Comparison of ENCODE assay signal across 8 mouse cellular contexts in genomic region chr9:56636214-56636613, GRCm38 (mm10).
DNase-seq lines count a peak whose midpoint lies in the region; ATAC-seq lines count a peak whose summit lies in the region.

No protein-coding gene starts in this region.

- H3K4me1 ChIP-seq in intestine, embryonic 15.5 days (replicated peaks) = peaks cover 17% of the 10 kb centered on the region
- H3K4me1 ChIP-seq in midbrain, embryonic 10.5 days = peaks cover 42% of the 10 kb centered on the region

- 1% methylated on average over 10 of the region's 10 CpGs for WGBS in intestine, embryonic 15.5 days
- WGBS in midbrain, embryonic 10.5 days = under 1% methylated on average over 10 of the region's 10 CpGs

- H3K36me3 ChIP-seq in intestine, embryonic 15.5 days = no peaks in the 10 kb centered on the region
- no peaks in the 10 kb centered on the region for H3K36me3 ChIP-seq in midbrain, embryonic 10.5 days

- H3K4me3 ChIP-seq in intestine, embryonic 15.5 days (replicated peaks) = peak overlapping the region; percentile 57
- peak overlapping the region; percentile 78 for H3K4me3 ChIP-seq in midbrain, embryonic 10.5 days

- peak; percentile 70 for ATAC-seq in intestine, embryonic 15.5 days

- peaks cover 48% of the 10 kb centered on the region for H3K27me3 ChIP-seq in intestine, embryonic 15.5 days (replicated peaks)
- peaks cover 83% of the 10 kb centered on the region for H3K27me3 ChIP-seq in midbrain, embryonic 10.5 days (ENCODE audit: low read depth, poor library complexity, severe bottlenecking)

- H3K9ac ChIP-seq in intestine, embryonic 15.5 days = no peak overlapping the region

- peak overlapping the region; percentile 98 for H3K4me2 ChIP-seq in intestine, embryonic 15.5 days (replicated peaks)

- intact Hi-C loops in left cerebral cortex, postnatal 14 days (cut with DNase I) = loop anchor here (1.0 to 5.0 kb wide), 3 partner anchors 51 to 162 kb away; no protein-coding TSS in a partner anchor

- peak; percentile 84 to 87 for DNase-seq in adrenal gland, adult 18-20 months (ENCODE audit: low spot score in 2 of 2)
- DNase-seq in embryo, embryonic 10.5 days (ENCODE audit: low spot score) = peak; percentile 96
- DNase-seq in gastrocnemius, postnatal 25 days = peak; percentile 74
- peak; percentile 95 for DNase-seq in left cerebral cortex, postnatal 14 days (ENCODE audit: low spot score in 2 of 2)
- DNase-seq in midbrain, embryonic 10.5 days (ENCODE audit: low spot score) = peak; percentile 92
- DNase-seq in right cerebral cortex, postnatal 36 days (ENCODE audit: low spot score in 2 of 2) = peak; percentile 87 to 89
- DNase-seq in urinary bladder, postnatal 4 days (ENCODE audit: low spot score in 2 of 2) = peak; percentile 76 to 91

- H3K9me3 ChIP-seq in intestine, embryonic 15.5 days = no peaks in the 10 kb centered on the region
- H3K9me3 ChIP-seq in midbrain, embryonic 10.5 days (replicated peaks) = no peaks in the 10 kb centered on the region

- H3K27ac ChIP-seq in intestine, embryonic 15.5 days = no peak overlapping the region
- peak overlapping the region; percentile 88; the same call in 1 of the 2 replicates for H3K27ac ChIP-seq in midbrain, embryonic 10.5 days (replicated peaks)
